Mouse (Mus musculus) liver, postnatal 0 days (tissue): Measurements from ENCODE around the gene Olfr92.

Source experiments
- CTCF ChIP-seq: sonication (generic); IDR thresholded peaks from 2 replicates; pipeline ENCODE4 v1.5.1; 2016; ENCODE audit warnings: antibody characterized with exemption, low read depth
- EP300 ChIP-seq: IDR thresholded peaks from 2 replicates; pipeline ENCODE4 v1.6.1; 2016; ENCODE audit warnings: antibody characterized with exemption, low read depth, mild to moderate bottlenecking

- TF ChIP-seq CTCF (no peak), EP300 (no peak)
These were observed 44.1 kb downstream of the Olfr92 start for GRCm38 (mm10) chr17:37075766-37076165.
